Mouse (Mus musculus) embryonic facial prominence, embryonic 11.5 days (tissue): ENCODE data around the gene Trpm7. TPM values are rescaled to one million over a fixed set of nuclear protein-coding genes. Genes with fewer than 3 reads are reported as not detected.

Experiments
- ATAC-seq: fragments of 200-750 bp; cut with Nextera tagmentation; replicated peaks from 2 replicates; pipeline ENCODE4 v1.8.0; 2017; ENCODE audit warnings: low read depth; ENCODE audit not compliant: insufficient number of reproducible peaks, low FRiP score, low TSS enrichment
- DNase-seq: peaks from one replicate; pipeline ENCODE4 v3.0.0-alpha.2; 2015; ENCODE audit warnings: low spot score
- H3K27ac ChIP-seq: fragments of 300-500 bp; sonication (generic); replicated peaks from 2 replicates; pipeline ENCODE4 v1.5.1; 2014; ENCODE audit warnings: mild to moderate bottlenecking, low read depth, low read length, control low read depth
- H3K27me3 ChIP-seq: fragments of 300-500 bp; sonication (generic); 2 replicates; pipeline ENCODE4 v1.6.1; 2014; ENCODE audit warnings: mild to moderate bottlenecking, low read length, moderate library complexity, mixed read lengths; ENCODE audit not compliant: control insufficient read depth, insufficient read depth
- H3K36me3 ChIP-seq: fragments of 300-500 bp; sonication (generic); replicated peaks from 2 replicates; pipeline ENCODE4 v1.6.1; 2014; ENCODE audit warnings: low read depth, mild to moderate bottlenecking, low read length, moderate library complexity, mixed read lengths; ENCODE audit not compliant: control insufficient read depth, insufficient read depth
- H3K4me1 ChIP-seq: fragments of 300-500 bp; sonication (generic); 2 replicates; pipeline ENCODE4 v1.6.1; 2014; ENCODE audit warnings: low read length, mixed read lengths; ENCODE audit not compliant: control insufficient read depth, insufficient read depth
- H3K4me2 ChIP-seq: fragments of 300-500 bp; sonication (generic); 2 replicates; pipeline ENCODE4 v1.6.1; 2014; ENCODE audit warnings: low read depth, mild to moderate bottlenecking, control low read depth, low read length, moderate library complexity
- H3K4me3 ChIP-seq: fragments of 300-500 bp; sonication (generic); 2 replicates; pipeline ENCODE4 v1.5.1; 2014; ENCODE audit warnings: low read depth, low read length, control low read depth
- H3K9ac ChIP-seq: fragments of 300-500 bp; sonication (generic); replicated peaks from 2 replicates; pipeline ENCODE4 v1.6.1; 2014; ENCODE audit warnings: mild to moderate bottlenecking, control low read depth, low read length
- H3K9me3 ChIP-seq: fragments of 300-500 bp; sonication (generic); replicated peaks from 2 replicates; pipeline ENCODE4 v1.6.1; 2016; ENCODE audit warnings: mild to moderate bottlenecking, low read length, inconsistent platforms, mixed read lengths; ENCODE audit not compliant: control insufficient read depth
- WGBS: fragments of 180-500 bp; shearing (Covaris S2); extraction: QIAGEN DNeasy Blood & Tissue Kit; methylation state at CpG from one replicate; pipeline ENCODE4 v1.1.7; 2014; 5-methylcytosine and 5-hydroxymethylcytosine counted together
- microRNA-seq: library from miRNA; unstranded; fragments of <30 nt; microRNA quantifications from one replicate; pipeline ENCODE4, GENCODE M21; 2016; ENCODE audit warnings: borderline number of aligned reads
- polyA plus RNA-seq: library from polyadenylated mRNA; unstranded; fragments of >200 nt; fragmentation: Nextera tagmentation; extraction: Ambion mirVana; gene quantifications from 2 replicates; pipeline ENCODE4 v1.2.1, GENCODE M21; 2014

Trpm7 gene
- polyA plus RNA-seq, 1 experiment from 2014 or later: 41.1 TPM

- H3K9ac ChIP-seq: no peak overlapping the region
- WGBS: 54% methylated on average over 11 of the region's 11 CpGs
- peak; percentile 14 for DNase-seq
- H3K27me3 ChIP-seq: no peaks in the 10 kb centered on the region
- no peak overlapping the region for H3K27ac ChIP-seq
- no peaks in the 10 kb centered on the region for H3K4me1 ChIP-seq
- H3K4me2 ChIP-seq: no peak overlapping the region
- ATAC-seq: peak; percentile 48; the same call in 1 of the 2 replicates
- peaks cover 3% of the 10 kb centered on the region; the same call in 1 of the 2 replicates for H3K36me3 ChIP-seq
- H3K4me3 ChIP-seq: no peak overlapping the region
- no peaks in the 10 kb centered on the region for H3K9me3 ChIP-seq
Observed at GRCm38 (mm10) chr2:126765867-126766582, 110.0 kb downstream of the Trpm7 start.

GRCm38 (mm10) chr2:126759351-126759750, 116.7 kb downstream of the Trpm7 start:
- Histone ChIP-seq H3K4me1 (no peaks in the 10 kb centered on the region), H3K4me2 (no peak overlapping the region), H3K9me3 (no peaks in the 10 kb centered on the region), H3K36me3 (peaks cover 6% of the 10 kb centered on the region; the same call in 1 of the 2 replicates), H3K4me3 (no peak overlapping the region), H3K9ac (no peak overlapping the region), H3K27ac (no peak overlapping the region), H3K27me3 (no peaks in the 10 kb centered on the region)
- ATAC-seq (no peak), DNase-seq (no peak)
- 88% methylated on average over 7 of the region's 7 CpGs for WGBS

GRCm38 (mm10) chr2:126755664-126756063, 120.4 kb downstream of the Trpm7 start:
- H3K4me2 ChIP-seq: no peak overlapping the region
- DNase-seq (no peak), ATAC-seq (no peak)
- H3K27me3 ChIP-seq: no peaks in the 10 kb centered on the region
- 98% methylated on average over 6 of the region's 6 CpGs for WGBS
- no peaks in the 10 kb centered on the region for H3K9me3 ChIP-seq
- no peak overlapping the region for H3K4me3 ChIP-seq
- H3K27ac ChIP-seq: no peak overlapping the region
- H3K4me1 ChIP-seq: no peaks in the 10 kb centered on the region
- H3K36me3 ChIP-seq: peaks cover 2% of the 10 kb centered on the region
- H3K9ac ChIP-seq: no peak overlapping the region

GRCm38 (mm10) chr2:126743389-126743788, 132.6 kb downstream of the Trpm7 start:
- no peaks in the 10 kb centered on the region for H3K27me3 ChIP-seq
- H3K4me2 ChIP-seq: no peak overlapping the region
- no peaks in the 10 kb centered on the region for H3K4me1 ChIP-seq
- no peak overlapping the region for H3K4me3 ChIP-seq
- H3K9me3 ChIP-seq: no peaks in the 10 kb centered on the region
- H3K27ac ChIP-seq: no peak overlapping the region
- no peak for DNase-seq
- H3K36me3 ChIP-seq: peaks cover 6% of the 10 kb centered on the region; the same call in 1 of the 2 replicates
- whole genome bisulfite sequencing: 89% methylated on average over 5 of the region's 5 CpGs
- H3K9ac ChIP-seq: no peak overlapping the region
- no peak for ATAC-seq

Small RNAs within 50 kb of the gene (microRNA-seq; reads per million reads assigned to microRNA genes)
- gene Mir3473g: 2.4 reads per million

Other genes with a start within 250 kb of the Trpm7 start
- gene Gabpb1, start 199.9 kb downstream of the Trpm7 start, polyA plus RNA-seq: 99.0 and 104 TPM in 2 replicates
- 48.6 and 52.5 TPM in 2 replicates for gene Usp8, start 168.9 kb downstream of the Trpm7 start, polyA plus RNA-seq
- 1.8 and 2.0 TPM in 2 replicates for gene Usp50, start 92.8 kb downstream of the Trpm7 start, polyA plus RNA-seq
- 32.0 and 36.0 TPM in 2 replicates for gene Sppl2a, start 57.0 kb upstream of the Trpm7 start, polyA plus RNA-seq
- gene Ap4e1, start 132.5 kb upstream of the Trpm7 start, polyA plus RNA-seq: 8.7 and 9.3 TPM in 2 replicates
- 34.6 and 35.6 TPM in 2 replicates for gene Blvra, start 194.4 kb upstream of the Trpm7 start, polyA plus RNA-seq